Mouse (Mus musculus) megakaryocyte-erythroid progenitor cell, adult 5-6 weeks (primary cell): ENCODE measurements around the gene Camk1d. TPM values are rescaled to one million over a fixed set of nuclear protein-coding genes. Genes with fewer than 3 reads are reported as not detected.

Experiments
- total RNA-seq, 2 experiments: library from RNA; stranded (forward) in 1 of 2; stranded (reverse) in 1 of 2; fragments of 200-1000, 215-1000 nt in 1 of 2; fragments of >200 nt in 1 of 2; fragmentation: Nextera tagmentation in 1 of 2; gene quantifications; 2 replicates each; pipeline ENCODE4 v1.2.3; 2014 to 2017

Camk1d gene
- total RNA-seq, 2 experiments from 2014 or later: 3.7 to 3.9 TPM

Other genes with a start within 250 kb of the Camk1d start
- 82.3 and 98.2 TPM in 2 replicates for gene Nudt5, start 130.5 kb upstream of the Camk1d start, total RNA-seq (2014; fragmentation: Nextera tagmentation)
- 78.9 and 87.9 TPM in 2 replicates for gene Nudt5, start 130.5 kb upstream of the Camk1d start, total RNA-seq (2017)
- gene Cdc123, start 130.6 kb upstream of the Camk1d start, total RNA-seq (2014; fragmentation: Nextera tagmentation): 133 and 135 TPM in 2 replicates
- gene Cdc123, start 130.6 kb upstream of the Camk1d start, total RNA-seq (2017): 112 and 153 TPM in 2 replicates
- gene Gm13199, start 148.4 kb upstream of the Camk1d start, total RNA-seq (2014; fragmentation: Nextera tagmentation): not detected in 2 replicates
- gene Gm13199, start 148.4 kb upstream of the Camk1d start, total RNA-seq (2017): not detected in 2 replicates
- 38.4 and 51.5 TPM in 2 replicates for gene Sec61a2, start 180.9 kb upstream of the Camk1d start, total RNA-seq (2014; fragmentation: Nextera tagmentation)
- gene Sec61a2, start 180.9 kb upstream of the Camk1d start, total RNA-seq (2017): 15.2 and 42.3 TPM in 2 replicates
- 2.4 and 2.7 TPM in 2 replicates for gene Dhtkd1, start 228.3 kb upstream of the Camk1d start, total RNA-seq (2014; fragmentation: Nextera tagmentation)
- 1.1 and 5.7 TPM in 2 replicates for gene Dhtkd1, start 228.3 kb upstream of the Camk1d start, total RNA-seq (2017)
- gene Upf2, start 237.0 kb upstream of the Camk1d start, total RNA-seq (2014; fragmentation: Nextera tagmentation): 26.7 and 28.0 TPM in 2 replicates
- gene Upf2, start 237.0 kb upstream of the Camk1d start, total RNA-seq (2017): 29.3 and 51.9 TPM in 2 replicates